Mouse (Mus musculus) kidney, postnatal 4 days (tissue): Measurements from ENCODE around the gene Mpo.

Experiments
- DNase-seq, 2 experiments: peaks; one replicate each; pipeline ENCODE4 v3.0.0; 2021; ENCODE audit warnings: mixed read lengths in 2 of 2

The Mpo gene

GRCm38 (mm10) chr11:87793460-87793859 is at the start of gene Mpo:
Gene Mpo, plus strand, starts transcription at chr11:87793581.
- no peak for DNase-seq

GRCm38 (mm10) chr11:87743691-87744090 is 49.7 kb upstream of the Mpo start:
- DNase-seq = no peak

DNA sequence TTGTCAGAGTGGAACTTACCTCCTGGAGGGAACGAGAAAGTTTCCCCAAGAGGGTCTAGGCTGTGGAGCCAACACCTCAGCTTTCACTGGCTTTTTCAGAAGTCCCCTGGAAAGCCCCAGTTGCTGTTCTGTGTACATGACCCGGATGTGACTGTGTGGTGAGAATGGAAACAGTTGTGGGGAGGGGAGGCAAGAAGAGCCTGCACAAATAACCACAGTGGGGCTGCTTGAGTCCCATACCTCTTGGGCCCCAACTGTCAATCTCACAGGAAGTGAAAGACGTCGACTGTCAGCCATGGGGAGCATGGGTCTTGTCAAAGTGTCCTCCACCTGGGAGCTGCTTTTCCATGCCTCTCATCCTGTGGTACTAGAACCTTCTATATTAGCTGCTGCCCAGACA is 48.4 kb upstream of the Mpo start:
- DNase-seq = no peak

DNA sequence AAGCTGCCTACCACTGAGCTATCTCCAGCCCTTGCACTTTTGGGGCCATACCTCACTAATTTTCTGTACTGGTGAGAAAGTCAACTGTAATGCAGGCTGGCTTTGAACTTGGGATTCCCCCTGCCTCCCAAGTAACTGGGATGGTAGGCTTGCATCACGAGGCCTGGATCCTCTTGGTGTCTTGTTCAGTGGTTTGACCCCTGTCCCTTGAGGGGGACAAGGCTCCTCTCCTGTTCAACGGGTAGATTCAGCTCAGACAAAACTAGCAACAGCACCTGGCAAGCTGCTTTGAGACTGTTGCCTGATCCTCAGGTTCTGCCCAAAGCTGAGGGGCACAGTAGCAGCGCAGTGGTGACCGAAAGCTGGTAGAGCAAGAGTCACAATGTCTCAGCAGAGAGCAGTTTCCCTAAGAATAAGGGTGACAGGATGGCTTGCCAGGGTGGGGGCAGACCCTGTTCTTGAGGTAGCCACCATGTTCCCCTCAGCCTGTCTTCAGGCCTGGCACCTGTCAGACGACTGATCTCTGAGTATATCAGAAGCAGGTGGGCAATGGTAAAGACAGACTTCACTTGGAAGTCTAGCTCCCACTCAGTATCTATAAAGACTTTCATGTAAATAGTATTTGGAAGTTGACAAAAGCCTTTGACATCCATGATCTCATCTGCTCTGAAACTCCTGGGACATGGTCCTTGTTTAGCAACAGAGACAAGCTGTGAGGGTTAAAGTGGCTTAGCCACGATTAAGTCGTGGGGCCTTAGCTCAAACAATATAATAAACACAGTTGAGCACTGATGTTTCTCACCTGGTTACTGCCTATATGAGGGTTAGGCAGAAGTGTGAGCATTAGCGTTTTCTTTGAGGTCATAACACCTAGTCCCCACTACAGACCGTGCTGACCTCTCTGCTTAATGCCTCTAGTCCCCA is 47.5 kb upstream of the Mpo start:
- no peak for DNase-seq

DNA sequence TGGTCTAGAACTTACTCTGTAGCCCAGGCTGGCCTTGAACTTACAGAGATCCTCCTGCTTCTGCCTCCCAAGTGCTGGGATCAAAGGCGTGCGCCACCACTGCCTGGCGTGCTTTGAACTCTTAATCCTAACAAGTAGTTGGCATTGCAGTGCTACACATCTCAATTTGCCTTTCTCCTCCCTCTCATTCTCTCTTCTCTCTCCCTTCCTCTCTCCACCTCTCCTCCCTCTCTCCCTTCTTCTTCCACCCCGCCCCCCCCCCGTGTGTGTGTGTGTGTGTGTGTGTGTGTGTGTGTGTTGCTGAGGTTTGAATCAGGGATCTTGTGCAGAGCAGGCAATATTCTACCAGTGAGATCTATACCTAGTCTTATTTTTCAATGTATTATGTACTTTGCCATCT is 46.1 kb upstream of the Mpo start:
- no peak for DNase-seq

DNA sequence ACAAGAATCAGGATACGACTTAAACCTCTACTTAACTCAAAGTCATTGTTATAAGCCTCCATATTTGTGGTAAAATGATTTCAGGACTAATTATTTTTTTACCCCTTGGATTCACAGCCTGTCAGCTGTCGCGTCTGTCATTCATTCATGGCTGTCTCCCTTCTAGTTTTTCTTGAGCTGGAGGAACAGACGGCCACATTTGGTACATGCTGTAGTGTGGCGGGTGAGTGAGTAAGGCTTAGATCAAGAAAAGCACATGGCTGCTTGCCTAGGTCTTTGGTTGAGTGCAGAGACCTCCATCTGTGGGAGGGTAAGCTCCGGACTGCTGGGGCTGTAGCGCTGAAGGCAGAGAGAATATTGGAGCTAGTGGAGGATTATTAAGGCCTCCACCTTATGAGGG is 45.7 kb upstream of the Mpo start:
- no peak for DNase-seq

DNA sequence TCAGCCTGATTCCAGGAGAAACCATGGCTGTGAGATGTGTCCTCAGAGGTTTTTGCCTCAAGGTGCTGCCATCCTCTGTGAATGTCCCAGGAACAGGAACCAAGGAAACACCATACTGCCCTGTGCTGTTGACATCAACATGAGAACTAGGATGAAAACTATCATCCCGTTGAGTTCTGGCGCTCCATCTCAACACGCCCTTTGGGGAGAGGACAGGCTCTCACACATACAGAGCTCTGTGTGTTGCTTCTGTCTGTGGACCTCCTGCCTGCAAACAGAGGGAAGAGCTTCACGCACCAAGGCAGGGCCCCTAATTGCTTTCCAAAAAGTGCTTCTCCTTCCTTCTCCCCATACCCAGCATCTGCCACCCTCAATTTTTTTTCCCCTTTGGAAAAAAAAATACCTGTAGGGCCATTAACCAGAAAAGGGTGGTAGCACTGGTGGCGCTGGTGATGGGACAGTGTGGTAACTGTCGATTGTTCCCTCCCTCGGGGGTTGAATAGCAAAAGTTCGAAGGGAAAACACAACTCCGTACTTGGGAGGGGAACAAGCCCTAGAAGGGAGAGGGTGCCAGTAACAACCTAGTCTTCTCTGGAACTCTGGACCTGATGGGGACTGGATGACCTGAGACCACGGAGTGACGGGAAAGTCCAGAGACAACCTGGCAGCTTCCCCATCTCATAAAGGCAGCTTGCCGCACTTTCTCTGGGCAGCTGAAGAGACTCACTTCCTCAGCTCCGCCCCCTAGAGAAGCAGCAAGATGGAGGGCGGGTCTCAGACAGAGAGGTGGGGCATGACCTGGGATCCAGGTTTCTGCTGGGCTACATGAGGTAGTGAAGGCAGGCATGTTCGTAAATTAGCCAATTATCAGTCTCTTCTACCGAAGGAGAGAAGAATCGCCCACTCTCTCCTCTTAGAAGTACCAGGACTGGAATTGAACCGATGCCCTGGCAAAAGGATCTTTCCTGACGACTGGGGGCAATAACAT is 45.0 kb upstream of the Mpo start:
- DNase-seq = peak; percentile 35 to 59

DNA sequence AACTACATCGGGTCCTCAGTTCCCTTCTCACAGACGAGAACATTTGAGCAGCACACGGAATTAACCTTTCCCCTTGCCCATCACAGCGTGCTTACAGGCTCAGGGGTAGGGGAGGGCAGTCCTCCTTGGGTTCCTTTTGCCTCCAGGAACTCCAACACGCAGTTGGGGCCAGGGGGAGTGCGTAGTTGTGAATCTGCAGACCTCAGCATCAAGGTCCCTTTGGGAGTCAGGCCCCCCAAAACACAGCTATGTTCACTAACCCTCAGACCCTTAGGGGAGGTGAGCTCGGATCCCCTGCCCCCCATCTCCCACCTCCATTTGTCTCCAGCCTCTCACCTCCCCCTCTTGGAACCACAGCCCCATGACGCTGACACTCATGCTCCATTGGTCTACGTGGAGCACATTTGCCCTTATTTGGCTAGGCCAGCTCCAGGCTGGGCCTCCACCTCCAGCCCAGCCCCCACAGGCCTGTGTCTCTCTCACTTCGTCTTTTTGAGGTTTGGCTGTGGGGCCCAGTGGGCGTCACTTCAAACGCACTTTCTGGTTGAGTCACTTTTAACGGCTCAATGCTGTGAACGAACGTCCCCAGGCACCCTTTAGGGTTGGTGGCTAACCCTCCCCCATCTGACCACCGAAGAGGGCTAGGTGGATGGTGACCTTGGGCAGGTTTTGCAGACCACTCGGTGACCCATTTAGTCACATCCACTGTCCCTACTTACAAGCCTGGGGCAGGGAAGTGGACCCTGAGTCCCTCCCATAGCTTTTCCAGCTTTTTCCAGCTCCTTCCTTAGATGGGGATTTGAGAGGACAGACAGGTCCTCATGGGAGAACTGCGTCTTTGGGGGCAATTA is 44.0 kb upstream of the Mpo start:
- DNase-seq = peak; percentile 61 to 77

- no peak for DNase-seq
These were observed 43.3 kb upstream of the Mpo start for GRCm38 (mm10) chr11:87750043-87750421.

DNA sequence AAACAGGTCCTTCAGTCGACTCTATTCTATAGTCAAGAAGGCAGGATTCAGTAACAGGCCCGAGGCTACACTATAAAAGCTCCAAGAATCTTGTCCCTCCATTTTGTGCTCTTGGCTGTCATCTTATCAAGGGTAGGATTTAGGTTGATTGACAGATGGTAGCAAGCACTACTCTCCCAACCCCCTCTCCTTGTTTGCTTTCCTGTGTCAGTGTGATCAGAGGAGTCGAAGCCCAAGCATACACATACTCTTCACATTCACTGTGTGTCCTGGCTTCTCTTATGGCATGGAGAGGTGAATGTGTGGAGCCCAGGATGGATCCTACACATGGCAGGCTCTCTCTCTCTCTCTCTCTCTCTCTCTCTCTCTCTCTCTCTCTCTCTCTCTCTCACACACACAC is 42.9 kb upstream of the Mpo start:
- DNase-seq = no peak

GRCm38 (mm10) chr11:87751031-87751430 is 42.4 kb upstream of the Mpo start:
- no peak for DNase-seq

- DNase-seq = no peak
These were observed 41.9 kb upstream of the Mpo start for GRCm38 (mm10) chr11:87751491-87751966.

DNA sequence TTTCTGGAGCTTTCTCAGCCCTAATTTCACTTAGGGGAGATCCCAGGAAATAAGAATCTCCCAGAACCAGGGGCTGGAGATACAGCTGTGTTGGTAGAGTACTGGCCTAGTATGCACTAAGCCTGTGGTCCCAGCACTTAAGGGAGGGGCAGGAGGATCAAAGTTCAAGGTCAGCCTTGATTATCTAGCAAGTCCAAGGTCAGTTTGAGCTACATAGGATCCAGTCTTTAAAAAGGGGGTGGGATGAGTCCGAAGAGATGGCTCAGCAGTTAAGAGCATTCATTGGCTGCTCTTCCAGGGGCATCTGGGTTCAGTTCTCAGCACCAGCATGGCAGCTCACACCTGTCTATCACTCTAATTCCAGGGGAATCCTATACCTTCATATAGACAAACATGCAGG is 41.1 kb upstream of the Mpo start:
- DNase-seq = no peak

DNA sequence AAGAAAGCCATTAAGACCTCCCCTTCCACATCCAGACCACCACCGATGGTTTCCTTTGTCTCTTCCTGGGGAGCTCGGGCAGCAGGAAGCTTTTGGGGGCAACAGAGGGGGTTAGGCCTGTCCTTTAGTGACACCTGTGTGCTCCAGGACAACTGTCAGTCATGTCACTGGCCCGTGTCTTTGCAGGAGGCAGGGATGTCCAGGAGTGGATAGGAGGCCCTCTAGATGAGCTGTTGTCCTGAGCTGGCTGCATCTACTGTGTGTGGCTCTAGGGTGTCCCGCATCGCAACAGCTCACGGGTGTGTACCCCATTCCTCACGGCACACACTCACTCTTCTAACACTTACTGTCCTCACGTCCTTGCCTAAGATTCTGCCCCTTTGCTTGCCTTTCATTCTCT is 40.1 kb upstream of the Mpo start:
- no peak for DNase-seq

DNA sequence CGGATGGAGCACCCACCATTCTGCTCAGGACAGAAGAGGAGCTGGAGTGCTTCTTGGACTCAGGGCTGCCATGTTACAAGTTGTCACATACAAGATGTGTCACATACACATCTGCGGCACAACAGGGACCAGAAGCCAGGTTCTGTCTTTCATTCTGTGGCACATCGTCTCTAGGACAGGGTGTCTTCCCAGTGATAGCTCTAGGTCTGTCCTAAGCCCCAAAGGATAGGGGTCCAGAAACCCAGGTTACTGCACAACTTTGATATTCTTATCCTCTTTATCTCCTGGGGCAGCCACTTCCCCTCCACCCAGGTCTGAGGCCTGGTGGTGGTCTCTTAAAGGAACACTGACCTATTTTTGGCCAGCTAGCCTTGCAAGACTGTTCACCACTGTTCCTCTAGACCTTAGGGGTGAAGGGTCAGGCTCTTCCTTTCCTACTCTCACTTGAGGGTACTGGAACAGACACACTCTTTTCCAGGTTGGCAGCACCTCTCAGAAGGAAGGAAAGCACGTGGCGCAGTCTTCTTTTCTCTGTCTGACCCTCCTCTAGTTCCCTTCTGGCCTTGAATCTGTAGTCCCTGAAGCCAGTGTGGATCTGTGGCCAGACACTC is 39.4 kb upstream of the Mpo start:
- no peak for DNase-seq

GRCm38 (mm10) chr11:87754603-87755002 is 38.8 kb upstream of the Mpo start:
- DNase-seq = no peak

- peak in 1 of 2 experiments; percentile 43 for DNase-seq
These were observed 37.9 kb upstream of the Mpo start for GRCm38 (mm10) chr11:87755360-87756017.

DNA sequence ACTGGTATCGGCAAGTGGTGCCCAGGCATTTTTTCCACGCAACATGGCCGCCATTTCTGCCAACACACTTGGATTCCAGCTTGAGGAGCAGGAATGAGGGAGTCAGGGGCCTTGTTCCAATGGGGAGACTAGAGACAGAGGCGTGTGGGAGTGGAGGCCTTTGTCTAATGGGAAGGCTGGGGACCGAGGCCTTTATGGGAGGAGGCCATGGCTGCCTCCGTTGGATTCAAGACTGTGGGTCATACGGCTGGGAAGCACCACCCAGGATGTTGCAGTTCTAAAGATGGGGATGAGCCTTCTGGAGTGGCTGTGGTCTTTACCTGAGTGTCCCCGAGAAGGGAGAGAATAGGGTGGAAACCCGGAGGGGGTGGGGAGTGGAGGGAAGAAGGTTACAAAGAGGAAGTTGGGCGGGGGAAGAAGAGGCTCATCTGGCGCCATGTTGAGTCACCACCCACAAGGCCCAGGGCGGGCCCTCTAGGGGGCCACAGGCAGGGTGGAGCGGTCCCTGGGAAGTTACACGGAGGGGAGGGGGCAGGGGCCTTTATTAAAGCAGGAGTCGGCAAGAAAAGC is 37.0 kb upstream of the Mpo start:
- DNase-seq = no peak

DNA sequence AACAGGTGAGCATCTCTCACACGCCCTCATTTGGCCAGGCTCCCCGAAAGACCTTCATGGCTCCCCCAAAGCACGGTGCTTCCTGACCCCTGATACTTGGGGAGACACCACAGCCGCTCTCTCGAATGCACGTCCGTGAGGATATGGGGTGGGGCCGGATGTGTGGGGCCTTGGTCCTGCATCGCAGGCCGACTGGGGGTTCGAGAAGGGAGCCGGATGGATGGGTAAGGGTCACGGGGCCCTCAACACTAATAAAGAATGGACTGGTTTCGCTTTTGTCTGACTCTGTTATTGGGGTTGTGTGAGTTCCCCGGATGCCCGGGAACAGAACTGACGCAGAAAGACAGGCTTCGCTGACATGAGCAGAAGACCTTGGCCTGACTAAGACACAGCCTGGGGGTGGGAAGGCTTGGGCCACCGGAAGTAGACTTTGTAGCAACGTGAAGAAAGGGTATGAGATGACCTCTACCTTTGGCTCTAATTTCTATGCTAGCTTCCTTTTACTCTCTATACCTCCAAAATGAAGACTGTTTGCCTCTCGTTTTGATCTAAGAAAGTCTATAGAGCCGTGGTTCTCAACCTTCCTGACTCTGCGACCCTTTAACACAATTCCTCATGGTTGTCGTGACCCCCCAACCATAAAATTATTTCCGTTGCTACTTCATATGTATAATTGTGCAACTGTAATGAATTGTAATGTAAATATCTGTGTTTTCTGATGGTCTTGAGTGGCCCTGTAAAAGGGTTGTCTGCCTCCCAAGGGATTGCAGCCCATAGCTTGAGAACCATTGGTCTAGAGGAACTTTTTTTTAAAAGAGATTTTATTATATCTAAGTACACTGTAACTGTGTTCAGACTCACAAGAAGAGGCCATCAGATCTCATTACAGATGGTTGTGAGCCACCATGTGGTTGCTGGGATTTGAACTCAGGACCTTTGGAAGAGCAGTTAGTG is 36.1 kb upstream of the Mpo start:
- no peak for DNase-seq
